Mouse (Mus musculus): ENCODE results near the gene Atg4d. TPM values are rescaled to one million over a fixed set of nuclear protein-coding genes. Genes with fewer than 3 reads are reported as not detected.

Atg4d gene
- polyA plus RNA-seq, 1 experiment from 2014 or later, result 34.7 TPM

- no peaks in the 10 kb centered on the region for H3K4me1 ChIP-seq (ENCODE audit: insufficient read depth)
- no peak overlapping the region for H3K9ac ChIP-seq
- no peak for TF ChIP-seq CTCF (IDR thresholded peaks at IDR 0.05; ENCODE audit: low read depth)
- DNase-seq, result no peak
- H3K36me3 ChIP-seq (ENCODE audit: insufficient read depth), result peaks cover 98% of the 10 kb centered on the region
- H3K27me3 ChIP-seq (ENCODE audit: insufficient read depth, low read length), result no peaks in the 10 kb centered on the region
- no peak overlapping the region for H3K4me2 ChIP-seq
- H3K9me3 ChIP-seq (ENCODE audit: low read depth, low read length), result no peaks in the 10 kb centered on the region
- no peak for ATAC-seq (ENCODE audit: insufficient read depth)
- 54% methylated on average over 7 of the region's 7 CpGs for WGBS
- H3K27ac ChIP-seq (ENCODE audit: low read depth), result no peak overlapping the region
- H3K4me3 ChIP-seq (ENCODE audit: low read depth, low read length), result no peak overlapping the region
Measured at GRCm38 (mm10) chr9:21273520-21274228, 8.6 kb downstream of the Atg4d start.

GRCm38 (mm10) chr9:21274336-21274735, 9.2 kb downstream of the Atg4d start:
- no peaks in the 10 kb centered on the region for H3K27me3 ChIP-seq (ENCODE audit: insufficient read depth, low read length)
- WGBS, result 86% methylated on average over 3 of the region's 3 CpGs
- H3K4me2 ChIP-seq, result no peak overlapping the region
- peaks cover 98% of the 10 kb centered on the region for H3K36me3 ChIP-seq (ENCODE audit: insufficient read depth)
- no peak for DNase-seq
- H3K4me3 ChIP-seq (ENCODE audit: low read depth, low read length), result no peak overlapping the region
- no peak overlapping the region for H3K27ac ChIP-seq (ENCODE audit: low read depth)
- H3K9ac ChIP-seq, result no peak overlapping the region
- ATAC-seq (ENCODE audit: insufficient read depth), result no peak
- TF ChIP-seq CTCF (IDR thresholded peaks at IDR 0.05; ENCODE audit: low read depth), result no peak
- H3K4me1 ChIP-seq (ENCODE audit: insufficient read depth), result no peaks in the 10 kb centered on the region
- no peaks in the 10 kb centered on the region for H3K9me3 ChIP-seq (ENCODE audit: low read depth, low read length)

- H3K4me3 ChIP-seq (ENCODE audit: low read depth, low read length), result no peak overlapping the region
- no peak for DNase-seq
- 74% methylated on average over 7 of the region's 7 CpGs for WGBS
Measured at GRCm38 (mm10) chr9:21275013-21275710, 10.1 kb downstream of the Atg4d start.

GRCm38 (mm10) chr9:21275727-21276126, 10.6 kb downstream of the Atg4d start:
- Histone ChIP-seq H3K9me3 (ENCODE audit: low read depth, low read length) (no peaks in the 10 kb centered on the region), H3K4me3 (ENCODE audit: low read depth, low read length) (no peak overlapping the region), H3K27ac (ENCODE audit: low read depth) (no peak overlapping the region), H3K4me2 (no peak overlapping the region), H3K36me3 (ENCODE audit: insufficient read depth) (peaks cover 98% of the 10 kb centered on the region), H3K27me3 (ENCODE audit: insufficient read depth, low read length) (no peaks in the 10 kb centered on the region), H3K9ac (no peak overlapping the region), H3K4me1 (ENCODE audit: insufficient read depth) (no peaks in the 10 kb centered on the region)
- TF ChIP-seq CTCF (IDR thresholded peaks at IDR 0.05; ENCODE audit: low read depth), result no peak
- WGBS, result 80% methylated on average over 12 of the region's 12 CpGs
- ATAC-seq (ENCODE audit: insufficient read depth) (no peak), DNase-seq (no peak)

More at GRCm38 (mm10) chr9:21275013-21275710, 10.1 kb downstream of the Atg4d start:
- no peaks in the 10 kb centered on the region for H3K9me3 ChIP-seq (ENCODE audit: low read depth, low read length)
- H3K36me3 ChIP-seq (ENCODE audit: insufficient read depth), result peaks cover 98% of the 10 kb centered on the region
- no peak for ATAC-seq (ENCODE audit: insufficient read depth)
- H3K4me2 ChIP-seq, result no peak overlapping the region
- no peak overlapping the region for H3K9ac ChIP-seq
- H3K27me3 ChIP-seq (ENCODE audit: insufficient read depth, low read length), result no peaks in the 10 kb centered on the region
- H3K27ac ChIP-seq (ENCODE audit: low read depth), result no peak overlapping the region
- no peak for TF ChIP-seq CTCF (IDR thresholded peaks at IDR 0.05; ENCODE audit: low read depth)
- no peaks in the 10 kb centered on the region for H3K4me1 ChIP-seq (ENCODE audit: insufficient read depth)

- ATAC-seq (ENCODE audit: insufficient read depth), result no peak
- H3K27ac ChIP-seq (ENCODE audit: low read depth), result no peak overlapping the region
- no peak overlapping the region for H3K4me2 ChIP-seq
- no peak for DNase-seq
- H3K9ac ChIP-seq, result no peak overlapping the region
- WGBS, result 80% methylated on average over 8 of the region's 8 CpGs
- H3K4me3 ChIP-seq (ENCODE audit: low read depth, low read length), result no peak overlapping the region
- peaks cover 98% of the 10 kb centered on the region for H3K36me3 ChIP-seq (ENCODE audit: insufficient read depth)
- no peak for TF ChIP-seq CTCF (IDR thresholded peaks at IDR 0.05; ENCODE audit: low read depth)
- H3K27me3 ChIP-seq (ENCODE audit: insufficient read depth, low read length), result no peaks in the 10 kb centered on the region
- no peaks in the 10 kb centered on the region for H3K9me3 ChIP-seq (ENCODE audit: low read depth, low read length)
- no peaks in the 10 kb centered on the region for H3K4me1 ChIP-seq (ENCODE audit: insufficient read depth)
Measured at GRCm38 (mm10) chr9:21276307-21276706, 11.2 kb downstream of the Atg4d start.

GRCm38 (mm10) chr9:21277776-21278175, 12.7 kb downstream of the Atg4d start:
- WGBS, result 88% methylated on average over 5 of the region's 5 CpGs

GRCm38 (mm10) chr9:21283591-21283990, 18.5 kb downstream of the Atg4d start:
- Histone ChIP-seq H3K4me3 (ENCODE audit: low read depth, low read length) (no peak overlapping the region), H3K9ac (no peak overlapping the region), H3K27ac (ENCODE audit: low read depth) (no peak overlapping the region), H3K4me2 (no peak overlapping the region), H3K4me1 (ENCODE audit: insufficient read depth) (peaks cover 12% of the 10 kb centered on the region; the same call in 1 of the 2 replicates), H3K36me3 (ENCODE audit: insufficient read depth) (peaks cover 59% of the 10 kb centered on the region), H3K27me3 (ENCODE audit: insufficient read depth, low read length) (no peaks in the 10 kb centered on the region), H3K9me3 (ENCODE audit: low read depth, low read length) (no peaks in the 10 kb centered on the region)
- peak; percentile 37 for TF ChIP-seq CTCF (IDR thresholded peaks at IDR 0.05; ENCODE audit: low read depth)
- DNase-seq (no peak), ATAC-seq (ENCODE audit: insufficient read depth) (no peak)
- WGBS, result 89% methylated on average over 5 of the region's 5 CpGs

More at GRCm38 (mm10) chr9:21277776-21278175, 12.7 kb downstream of the Atg4d start:
- Histone ChIP-seq H3K27ac (ENCODE audit: low read depth) (no peak overlapping the region), H3K9me3 (ENCODE audit: low read depth, low read length) (no peaks in the 10 kb centered on the region), H3K36me3 (ENCODE audit: insufficient read depth) (peaks cover 97% of the 10 kb centered on the region), H3K4me3 (ENCODE audit: low read depth, low read length) (no peak overlapping the region), H3K9ac (no peak overlapping the region), H3K4me2 (no peak overlapping the region), H3K27me3 (ENCODE audit: insufficient read depth, low read length) (no peaks in the 10 kb centered on the region), H3K4me1 (ENCODE audit: insufficient read depth) (no peaks in the 10 kb centered on the region)
- peak; percentile 27 for DNase-seq
- TF ChIP-seq CTCF (IDR thresholded peaks at IDR 0.05; ENCODE audit: low read depth), result no peak
- no peak for ATAC-seq (ENCODE audit: insufficient read depth)

All from lung, embryonic 14.5 days (tissue).